Mouse (Mus musculus) monocyte, adult 2 months (primary cell): ENCODE data around the gene Rln3.
"Not testable (repeated sequence)": the region's sequence is repeated elsewhere in the genome, so short reads cannot be mapped to it uniquely, and the experiment has no call there.

Experiments used
- DNase-seq, 2 experiments: peaks; one replicate each; pipeline ENCODE4 v3.0.0; 2022; ENCODE audit warnings: low spot score in 2 of 2, low read depth in 1 of 2

Gene Rln3

DNA sequence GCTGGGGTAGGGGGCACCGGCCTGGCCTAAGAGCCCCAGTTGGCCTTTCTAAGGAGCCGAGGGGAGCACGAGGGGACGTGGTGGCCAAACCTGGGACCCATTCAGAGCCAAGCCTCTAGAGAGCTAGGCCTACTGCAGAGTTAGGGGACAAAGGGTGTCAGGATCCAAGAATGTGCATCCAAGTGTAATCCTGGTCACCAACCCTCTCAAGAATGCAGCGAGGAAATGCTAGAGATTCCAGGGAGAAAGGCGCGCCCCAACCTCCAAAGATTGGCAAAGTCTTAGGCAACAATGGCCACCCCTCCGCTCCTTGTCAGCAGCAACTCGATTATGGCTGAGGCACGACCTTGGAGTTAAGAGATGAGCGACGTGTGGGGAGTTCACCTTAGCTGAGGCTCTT lies 23.2 kb downstream of the Rln3 start:
- no peak for DNase-seq

DNA sequence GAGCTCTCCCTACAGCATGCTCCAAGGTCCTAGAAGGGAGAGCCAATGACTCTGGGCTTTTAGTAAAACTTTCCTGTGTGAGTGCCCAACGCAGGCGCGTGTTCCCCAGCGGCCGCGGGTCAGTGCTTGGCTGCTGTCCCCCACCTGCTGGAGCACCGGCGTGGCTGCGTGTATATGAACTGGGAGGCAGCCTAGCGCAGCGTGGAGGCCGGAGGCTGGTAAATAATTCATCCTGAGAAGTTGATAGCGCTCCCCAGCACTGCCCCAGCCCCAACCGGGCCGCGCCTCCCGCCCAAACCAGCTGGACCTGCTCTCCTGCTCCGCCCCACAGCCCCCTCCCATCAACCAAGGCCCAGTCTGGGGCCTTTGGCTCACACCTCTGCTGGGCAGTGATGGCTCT lies 23.7 kb downstream of the Rln3 start, which contains the start of gene Palm3:
TSS of gene Palm3 (plus strand) at position 376 of the 400 bp plus-strand sequence.
- no peak for DNase-seq

DNA sequence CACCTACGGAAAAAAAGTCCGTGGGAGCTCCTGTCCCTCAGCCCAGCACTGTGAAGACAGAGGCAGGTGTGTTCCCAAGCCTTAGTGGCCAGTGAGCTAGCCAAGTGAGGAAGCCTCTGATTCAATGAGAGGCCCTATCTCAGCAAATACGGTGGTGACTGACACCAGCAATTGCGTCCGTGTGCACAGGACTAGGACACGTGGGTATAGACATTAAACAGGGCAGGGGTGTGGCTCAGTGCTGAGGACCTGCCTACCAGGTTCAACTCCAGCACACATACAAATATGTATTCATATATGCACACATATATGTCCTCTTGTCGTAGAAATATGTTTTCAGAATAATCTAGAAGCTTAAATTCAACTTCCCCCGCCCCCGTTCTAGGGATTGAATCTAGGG lies 25.1 kb downstream of the Rln3 start:
- no peak for DNase-seq

DNA sequence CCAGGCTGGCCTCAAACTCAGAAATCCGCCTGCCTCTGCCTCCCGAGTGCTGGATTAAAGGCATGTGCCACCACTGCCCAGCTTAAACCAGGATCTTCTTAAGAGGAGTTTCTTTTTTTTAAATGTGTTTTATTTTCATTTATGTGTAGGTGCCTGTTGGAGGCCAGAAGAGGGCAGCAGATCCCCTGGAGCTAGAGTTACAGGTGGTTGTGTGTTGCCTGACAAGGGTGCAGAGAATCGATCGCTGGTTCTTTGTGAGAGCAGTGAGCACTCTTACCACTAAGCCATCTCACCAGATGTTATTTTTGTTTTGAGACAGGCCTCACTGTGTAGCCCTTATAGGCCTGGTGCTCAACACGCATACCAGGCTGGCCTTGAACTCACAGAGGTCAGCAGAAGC lies 29.0 kb downstream of the Rln3 start:
- DNase-seq: no peak

DNA sequence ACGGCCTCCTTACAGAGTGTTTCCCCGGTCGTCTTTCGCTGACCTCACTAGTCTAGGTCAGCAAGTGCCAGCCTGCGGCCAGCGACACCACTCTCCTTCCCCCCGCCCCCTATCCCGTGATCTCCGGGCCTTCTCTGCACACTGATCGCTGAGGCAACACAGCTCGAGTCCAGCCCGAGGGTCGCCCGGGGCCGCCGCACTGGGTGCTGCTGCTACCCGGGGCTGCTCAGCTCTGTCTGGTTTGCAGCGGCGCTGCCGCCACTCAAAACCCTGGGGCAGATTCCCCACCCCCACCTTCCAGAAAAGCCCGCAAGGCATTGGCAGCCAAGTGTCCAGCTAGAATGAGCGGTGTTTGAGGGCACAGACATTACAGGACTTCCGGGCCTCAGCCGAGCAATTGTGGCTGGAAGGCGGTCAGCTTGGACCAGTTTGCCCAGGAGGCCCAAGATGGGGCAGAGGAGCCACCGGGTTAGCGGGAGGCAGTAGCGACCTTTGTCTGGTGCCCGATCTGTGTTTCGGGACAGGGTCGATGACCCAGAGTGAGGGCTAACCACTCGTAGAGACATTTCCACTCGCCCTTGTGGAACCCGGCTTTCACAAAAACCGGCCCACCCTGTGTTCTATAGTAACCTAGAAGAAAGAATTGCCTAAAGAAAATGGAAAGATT lies 32.2 kb downstream of the Rln3 start:
- no peak for DNase-seq

DNA sequence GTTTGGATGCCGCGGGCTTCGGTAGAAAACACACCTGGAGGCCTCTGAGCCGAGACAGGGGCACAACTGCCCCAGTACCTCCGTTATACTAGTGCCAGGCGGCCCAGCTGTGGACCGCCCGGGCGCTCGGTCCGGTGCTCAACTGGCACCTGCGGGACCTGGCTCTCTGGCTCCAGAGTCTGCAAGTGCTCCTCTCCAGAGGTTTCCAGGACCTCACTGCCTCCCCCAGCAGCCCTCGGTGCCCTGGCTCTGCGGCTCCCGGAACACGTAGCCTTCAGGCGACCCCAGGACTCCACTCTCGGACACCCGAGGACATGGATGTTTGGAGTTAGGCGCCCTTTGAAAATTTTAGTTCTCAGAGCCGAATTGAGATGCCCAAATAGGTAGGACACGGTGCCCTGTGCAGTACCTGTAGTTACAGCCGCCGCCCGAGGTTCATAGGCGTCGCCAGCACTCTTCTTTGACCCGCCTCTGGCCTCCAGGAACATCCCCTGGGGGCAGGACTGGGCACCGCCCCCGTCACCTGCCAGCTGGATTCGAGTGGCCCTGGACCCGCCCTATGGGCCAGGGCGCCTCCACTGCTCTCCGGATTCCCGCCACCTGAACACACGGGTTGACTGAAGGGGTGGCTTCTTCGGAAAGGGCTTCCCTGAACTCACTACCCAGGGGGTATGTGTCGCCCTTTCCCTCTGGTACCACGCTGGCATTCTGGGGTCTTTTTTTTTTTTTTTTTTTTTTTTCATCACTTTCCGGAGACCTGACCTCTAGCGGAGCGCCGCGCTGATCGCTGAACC lies 32.9 kb downstream of the Rln3 start, which contains the start of gene 2210011C24Rik:
TSS of gene 2210011C24Rik (minus strand) at position 467 of the 794 bp plus-strand sequence.
- DNase-seq: no peak

DNA sequence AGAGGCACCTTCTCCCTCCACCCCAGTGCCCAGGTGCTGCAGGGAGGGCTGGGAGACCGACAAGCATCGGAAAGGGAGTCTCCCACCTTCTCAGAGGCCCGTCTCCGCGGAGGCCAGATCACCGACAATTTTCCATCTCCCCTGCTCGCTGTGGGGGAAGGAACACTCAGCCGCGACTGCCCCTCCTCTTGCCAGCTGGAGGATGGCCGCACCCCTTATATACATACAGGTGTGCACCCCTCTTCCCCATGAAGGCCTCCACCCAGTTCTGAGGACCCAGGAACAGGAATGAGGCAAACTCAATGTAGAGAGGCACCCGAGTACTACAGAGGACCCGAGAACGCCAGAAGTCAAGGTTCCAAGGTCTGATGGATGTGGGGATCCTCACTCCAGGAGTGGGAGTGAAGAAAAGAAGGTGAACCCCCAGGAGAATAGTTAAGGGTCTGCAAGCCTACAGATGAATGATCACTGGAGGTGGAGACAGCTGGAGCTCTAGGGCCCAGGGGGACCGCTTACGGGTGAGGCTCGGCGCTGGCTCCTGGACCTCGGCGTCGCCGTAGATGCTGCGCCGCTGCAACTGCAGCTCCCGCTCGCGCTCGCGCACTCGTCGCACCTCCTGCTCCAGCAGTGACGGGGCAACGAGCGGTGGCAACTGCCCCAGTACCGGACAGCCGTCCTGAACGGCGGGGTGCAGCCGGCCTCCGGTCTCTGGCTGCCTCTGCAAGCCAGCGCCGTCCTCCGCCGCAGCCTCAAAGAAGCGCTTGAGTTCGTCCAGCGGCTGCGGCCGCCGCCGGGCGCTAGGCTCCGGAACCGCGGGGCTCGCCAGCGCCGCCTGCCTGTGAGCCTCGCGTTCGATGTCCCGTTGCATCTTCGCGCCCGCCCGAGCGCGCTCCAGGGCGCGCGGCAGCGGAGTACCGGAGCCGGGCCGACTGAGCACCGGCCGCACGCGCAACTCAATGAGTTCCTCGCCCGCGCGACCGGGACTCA lies 33.9 kb downstream of the Rln3 start:
- peak in 1 of 2 experiments; percentile 51 for DNase-seq

DNA sequence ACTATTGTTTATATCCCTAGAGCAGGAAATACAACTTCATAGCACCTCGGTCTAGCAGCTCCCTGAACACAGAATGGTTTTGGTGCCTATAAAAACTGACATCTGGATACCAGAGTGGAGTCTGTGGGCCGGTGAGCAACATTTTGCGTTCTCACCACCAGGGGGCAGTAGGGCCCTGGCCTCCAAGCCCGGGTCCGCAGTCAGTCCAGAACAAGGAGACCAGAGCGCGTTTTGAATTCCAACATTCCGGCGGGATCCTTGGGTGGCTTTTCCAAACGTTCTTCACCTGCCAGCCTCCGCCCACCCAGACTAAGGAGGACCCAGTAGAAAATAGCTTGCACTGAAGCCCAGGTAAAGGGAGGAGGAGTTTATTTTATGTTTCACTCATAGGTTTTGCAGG lies 34.9 kb downstream of the Rln3 start:
- DNase-seq: peak in 1 of 2 experiments; percentile 71

DNA sequence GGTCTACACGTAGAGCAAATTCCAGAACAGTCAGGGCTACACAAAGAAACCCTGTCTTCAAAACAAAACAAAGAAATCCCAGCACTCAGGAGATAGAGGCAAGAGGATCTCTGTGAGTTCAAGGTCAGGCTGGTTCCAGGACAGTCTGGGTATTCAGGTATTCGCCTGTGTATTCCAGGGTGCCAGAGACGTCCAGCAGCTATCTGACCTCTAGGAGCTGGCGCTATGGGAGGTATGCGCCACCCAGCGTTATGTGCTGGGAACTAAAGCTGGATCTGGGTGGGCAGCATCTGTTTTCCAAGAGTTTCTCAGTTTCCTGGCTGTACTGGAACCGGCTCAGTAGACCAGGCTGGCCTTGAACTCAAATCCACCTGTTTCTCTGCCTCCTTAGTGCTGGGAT lies 36.4 kb downstream of the Rln3 start:
- no peak for DNase-seq

DNA sequence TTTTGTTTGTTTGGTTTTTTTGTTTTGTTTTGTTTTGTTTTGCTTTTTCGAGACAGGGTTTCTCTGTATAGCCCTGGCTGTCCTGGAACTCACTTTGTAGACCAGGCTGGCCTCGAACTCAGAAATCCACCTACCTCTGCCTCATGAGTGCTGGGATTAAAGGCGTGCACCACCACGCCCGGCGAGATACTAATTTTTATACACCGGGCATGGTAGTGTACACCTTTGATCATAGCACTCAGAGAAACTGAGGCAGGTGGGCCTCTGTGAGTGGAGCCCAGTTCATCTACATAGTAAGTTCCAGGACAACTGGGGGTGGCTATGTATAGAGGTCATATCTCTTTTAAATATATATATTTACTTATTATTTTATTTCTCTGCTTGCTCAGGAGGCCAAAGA lies 39.3 kb downstream of the Rln3 start:
- not testable (repeated sequence) for DNase-seq

DNA sequence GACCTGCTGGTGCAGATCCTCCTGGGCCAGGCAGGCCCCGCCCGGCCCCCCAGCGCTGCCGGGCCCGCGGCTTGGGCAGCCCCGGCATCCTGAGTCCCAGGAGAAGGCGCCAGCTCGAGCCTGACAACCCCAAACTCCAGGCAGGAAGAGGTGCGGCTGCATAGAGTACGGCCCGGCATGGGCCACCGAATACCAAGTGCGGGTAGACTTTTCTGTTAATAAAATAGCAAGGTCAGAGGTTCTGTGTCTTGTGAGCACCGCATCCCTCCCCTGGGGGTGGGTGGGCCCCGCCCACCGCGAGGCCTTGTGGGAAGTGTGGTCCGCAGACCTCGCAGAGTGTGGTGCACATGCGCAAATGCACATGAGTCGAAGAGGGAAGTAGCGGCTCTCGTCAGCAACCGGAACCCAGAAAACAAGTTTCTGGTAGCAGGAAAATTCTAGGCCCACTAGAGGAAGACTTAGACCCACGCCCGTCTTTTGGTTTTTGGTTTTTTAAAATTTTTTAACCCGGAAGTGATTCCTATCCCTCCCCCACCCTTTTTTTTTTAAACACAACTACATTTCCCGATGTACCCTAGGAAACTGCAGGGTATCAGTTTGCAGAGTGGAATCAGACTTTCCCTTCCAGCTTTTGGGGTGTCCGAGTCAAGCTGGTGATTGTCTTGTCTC lies 40.1 kb downstream of the Rln3 start:
- peak; percentile 87 to 90 for DNase-seq

DNA sequence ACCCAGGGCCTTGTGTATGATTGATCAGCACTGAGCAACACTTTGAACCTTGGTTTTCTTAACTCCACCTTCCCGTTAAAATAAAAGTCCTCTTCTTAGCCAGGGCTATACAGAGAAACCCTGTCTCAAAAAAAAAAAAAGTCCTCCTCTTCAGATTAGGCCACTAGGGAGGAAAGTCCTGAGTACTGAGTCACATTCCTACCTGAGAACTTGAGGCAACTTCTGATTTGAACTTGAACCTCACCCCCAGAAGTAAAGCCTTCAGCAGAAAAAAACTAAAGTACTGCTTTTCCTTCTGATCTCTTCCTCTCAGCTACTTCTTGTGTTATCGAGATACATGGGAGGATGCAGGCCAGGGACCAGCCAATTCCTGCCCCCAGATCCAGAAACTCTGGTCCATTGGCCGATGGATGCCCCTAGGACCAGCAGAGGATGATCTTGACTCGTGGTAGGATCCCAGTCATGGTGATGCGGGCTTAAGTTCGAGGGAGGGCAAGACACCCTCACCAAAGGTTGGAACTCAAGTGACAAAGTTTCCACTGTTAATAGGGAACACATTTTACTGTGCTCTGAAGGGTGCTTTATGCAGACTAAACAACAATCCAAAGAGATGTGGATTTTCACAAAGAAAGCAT lies 41.1 kb downstream of the Rln3 start:
- no peak for DNase-seq

DNA sequence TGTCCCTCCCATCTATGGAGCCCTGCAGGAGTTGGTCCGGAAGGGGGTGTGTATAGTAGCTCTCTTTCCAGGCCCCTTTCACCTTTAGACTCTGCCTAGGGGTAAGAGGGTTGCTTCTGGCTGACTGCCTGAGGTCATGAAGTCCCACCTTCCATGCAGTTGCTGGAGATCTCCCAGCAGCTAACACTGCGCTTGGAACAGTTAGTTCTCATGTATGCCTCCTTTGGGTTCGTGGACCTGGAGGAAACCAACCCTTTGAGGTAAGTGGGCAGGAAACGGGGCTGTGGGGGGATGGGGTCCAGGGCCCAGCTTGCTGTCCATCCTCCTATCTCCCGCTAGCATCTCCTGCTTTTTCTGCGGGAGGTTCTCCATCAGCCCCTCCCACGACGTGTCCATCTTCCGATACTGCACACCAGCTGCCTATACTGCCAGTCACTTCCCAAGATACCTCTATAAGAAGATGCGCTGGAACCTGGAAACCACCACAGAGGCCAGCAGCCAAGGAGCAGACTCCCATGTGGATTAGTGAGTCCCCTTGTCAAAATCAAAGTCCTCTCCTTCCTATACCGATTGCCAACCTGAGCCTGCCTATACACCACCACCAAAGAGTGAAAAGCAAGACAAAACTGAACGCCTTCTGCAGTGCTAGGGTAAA lies 41.7 kb downstream of the Rln3 start:
- DNase-seq: no peak

DNA sequence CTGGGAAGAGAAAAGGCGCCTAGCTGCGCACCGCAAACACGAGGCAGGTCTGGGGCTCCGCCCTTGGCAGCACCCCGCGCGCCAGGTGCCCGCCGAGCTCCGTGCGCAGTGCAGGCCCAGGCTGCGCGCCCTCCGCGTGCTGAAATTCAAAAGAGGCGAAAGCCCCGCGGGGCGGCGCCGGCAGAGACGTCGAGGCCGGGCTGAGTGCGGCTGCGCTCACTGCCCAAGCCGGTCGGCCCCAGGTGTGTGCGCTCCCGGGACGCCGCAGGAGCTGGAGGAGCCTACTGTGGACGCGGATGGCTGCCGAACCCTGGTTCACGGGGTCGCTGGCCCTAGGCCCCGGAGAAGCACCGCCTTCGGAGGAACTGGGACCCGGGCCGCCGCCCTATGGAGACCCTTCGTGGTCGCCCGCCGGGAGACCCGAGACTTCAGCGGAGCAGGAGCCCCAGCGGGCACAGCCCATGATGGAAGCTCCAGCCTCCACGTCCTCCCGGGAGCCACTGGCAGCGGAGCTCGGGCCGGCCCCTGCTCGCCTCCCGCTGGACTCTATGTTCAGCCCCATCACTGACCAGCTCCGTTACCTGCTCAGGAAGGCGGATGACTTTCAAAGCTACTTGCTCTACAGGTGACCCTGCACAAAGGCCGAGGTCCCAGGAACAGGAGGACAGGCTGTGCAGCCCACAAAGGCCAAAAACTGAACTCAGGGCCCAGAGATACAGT lies 43.4 kb downstream of the Rln3 start, which contains the start of gene 1700067K01Rik:
TSS of gene 1700067K01Rik (plus strand) at position 222 of the 720 bp plus-strand sequence.
- DNase-seq: no peak

DNA sequence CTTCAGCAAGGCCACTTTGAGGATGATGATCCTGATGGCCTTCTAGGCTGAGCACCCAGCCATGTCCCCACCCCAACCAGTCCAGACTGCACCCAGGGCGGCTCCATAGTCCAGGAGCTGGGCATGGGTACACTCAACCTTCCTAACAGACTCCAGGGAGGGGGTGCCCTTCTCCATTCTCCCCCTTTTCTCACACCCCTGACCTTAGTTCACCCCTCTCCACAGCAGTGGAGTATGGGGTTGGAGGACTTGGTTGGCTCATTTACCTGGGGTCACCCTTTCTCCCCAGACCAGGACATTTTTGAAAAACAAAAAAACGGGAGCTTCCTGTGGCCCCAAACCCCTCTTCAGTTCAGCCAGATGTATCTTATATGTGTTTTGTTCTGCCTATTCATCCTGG lies 45.0 kb downstream of the Rln3 start:
- DNase-seq: no peak

DNA sequence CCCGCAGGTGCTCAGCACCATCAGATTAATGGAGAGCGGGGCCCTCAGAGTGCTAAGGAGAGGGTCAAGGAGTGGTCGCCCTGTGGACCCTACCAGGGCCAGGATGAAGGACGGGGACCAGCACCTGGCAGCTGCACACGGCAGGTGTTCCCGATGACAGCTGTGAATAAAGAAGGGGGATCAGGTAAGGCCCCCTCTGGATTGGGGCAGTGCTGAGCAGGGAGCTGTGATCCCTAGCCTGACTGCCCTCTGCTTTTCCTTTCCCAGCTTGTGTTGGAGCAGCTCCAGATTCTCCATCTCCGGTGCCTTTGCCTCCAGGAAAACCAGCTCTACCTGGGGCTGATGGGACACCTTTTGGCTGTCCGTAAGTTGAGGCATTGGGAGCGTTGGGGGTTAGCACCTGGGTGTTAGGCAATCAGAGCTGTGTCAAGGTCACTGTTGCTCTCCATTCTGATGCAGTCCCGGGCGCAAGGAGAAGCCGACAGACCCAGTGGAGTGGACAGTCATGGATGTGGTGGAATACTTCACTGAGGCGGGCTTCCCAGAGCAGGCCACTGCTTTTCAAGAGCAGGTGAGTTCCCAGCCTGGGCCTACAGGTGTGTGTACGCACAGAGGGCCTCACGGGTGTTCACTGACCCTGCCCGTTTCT lies 45.6 kb downstream of the Rln3 start:
- DNase-seq: no peak

DNA sequence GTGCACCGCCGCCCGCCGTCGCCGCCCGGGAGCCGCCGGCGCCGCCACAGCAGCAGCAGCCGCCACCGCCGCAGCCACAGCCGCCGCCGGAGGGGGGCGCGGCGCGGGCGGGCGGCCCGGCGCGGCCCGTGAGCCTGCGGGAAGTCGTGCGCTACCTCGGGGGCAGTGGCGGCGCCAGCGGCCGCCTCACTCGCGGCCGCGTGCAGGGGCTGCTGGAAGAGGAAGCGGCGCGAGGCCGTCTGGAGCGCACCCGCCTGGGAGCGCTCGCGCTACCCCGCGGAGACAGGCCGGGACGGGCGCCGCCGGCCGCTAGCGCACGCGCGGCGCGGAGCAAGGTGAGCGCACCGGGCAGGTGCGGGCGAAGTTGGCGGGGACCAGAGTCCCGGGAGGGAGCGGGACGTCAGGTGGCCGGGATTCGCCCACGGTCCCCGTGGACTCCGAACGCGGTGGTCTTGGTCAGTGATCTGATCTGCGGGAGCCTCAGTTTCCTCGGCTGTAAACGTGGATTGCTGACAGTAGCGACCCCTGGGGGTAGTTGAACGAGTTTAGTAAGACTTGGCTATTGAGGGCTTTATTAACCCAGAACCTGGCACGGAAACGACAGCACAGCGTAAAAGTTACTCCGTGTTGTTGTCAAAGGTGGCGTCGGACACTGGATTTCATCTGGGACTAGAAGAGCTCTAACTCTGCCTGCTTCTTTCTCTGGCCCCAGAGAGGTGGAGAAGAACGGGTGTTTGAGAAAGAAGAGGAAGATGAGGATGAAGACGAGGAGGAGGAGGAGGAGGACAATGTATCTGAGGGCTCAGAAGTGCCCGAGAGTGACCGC lies 46.4 kb downstream of the Rln3 start:
- DNase-seq: peak in 1 of 2 experiments; percentile 31
